Mouse (Mus musculus) ovary, postnatal 36 days (tissue): ENCODE measurements around the gene Sbno1.

Source experiments
- DNase-seq: peaks from one replicate; pipeline ENCODE4 v3.0.0; 2022; ENCODE audit warnings: low spot score, mixed read lengths

Sbno1 gene

GRCm38 (mm10) chr5:124425412-124426259, at the start of gene Sbno1:
Sbno1 (minus strand) TSS chr5:124426001.
- peak; percentile 90 for DNase-seq

- DNase-seq: no peak
Measured at GRCm38 (mm10) chr5:124470591-124471171, 44.9 kb upstream of the Sbno1 start.

GRCm38 (mm10) chr5:124469486-124469885, 43.7 kb upstream of the Sbno1 start:
- no peak for DNase-seq

GRCm38 (mm10) chr5:124468365-124468764, 42.6 kb upstream of the Sbno1 start:
- no peak for DNase-seq

GRCm38 (mm10) chr5:124467766-124468165, 42.0 kb upstream of the Sbno1 start:
- no peak for DNase-seq

GRCm38 (mm10) chr5:124464905-124465304, 39.1 kb upstream of the Sbno1 start:
- no peak for DNase-seq

GRCm38 (mm10) chr5:124463462-124463861, 37.7 kb upstream of the Sbno1 start:
- no peak for DNase-seq

- no peak for DNase-seq
Measured at GRCm38 (mm10) chr5:124462297-124463025, 36.7 kb upstream of the Sbno1 start.

- peak; percentile 66 for DNase-seq
Measured at GRCm38 (mm10) chr5:124460922-124461321, 35.1 kb upstream of the Sbno1 start.

GRCm38 (mm10) chr5:124456762-124457161, 31.0 kb upstream of the Sbno1 start:
- DNase-seq: no peak

GRCm38 (mm10) chr5:124454082-124454419, 28.2 kb upstream of the Sbno1 start:
- no peak for DNase-seq

GRCm38 (mm10) chr5:124453339-124454081, 27.7 kb upstream of the Sbno1 start:
- no peak for DNase-seq

GRCm38 (mm10) chr5:124452494-124453228, 26.9 kb upstream of the Sbno1 start:
- DNase-seq: no peak

- no peak for DNase-seq
Measured at GRCm38 (mm10) chr5:124450641-124451340, 25.0 kb upstream of the Sbno1 start.

GRCm38 (mm10) chr5:124450051-124450450, 24.2 kb upstream of the Sbno1 start:
- DNase-seq: no peak

GRCm38 (mm10) chr5:124449494-124449893, 23.7 kb upstream of the Sbno1 start:
- no peak for DNase-seq

GRCm38 (mm10) chr5:124446301-124446881, 20.6 kb upstream of the Sbno1 start:
- peak; percentile 67 for DNase-seq

GRCm38 (mm10) chr5:124445621-124446293, 20.0 kb upstream of the Sbno1 start:
- DNase-seq: peak; percentile 63

GRCm38 (mm10) chr5:124444661-124445561, 19.1 kb upstream of the Sbno1 start:
- DNase-seq: peak; percentile 81
